Mouse (Mus musculus) MEL (cell line): ENCODE data around the gene Trip12. TPM values are rescaled to one million over a fixed set of nuclear protein-coding genes. Genes with fewer than 3 reads are reported as not detected.

Source experiments
- DNase-seq: peaks from one replicate; pipeline ENCODE4 v3.0.0; 2011; ENCODE audit warnings: low read depth, low spot score
- H3K27ac ChIP-seq: 2 replicates; pipeline ENCODE4 v1.5.1; 2012; ENCODE audit warnings: low read depth, mild to moderate bottlenecking, control low read depth, low read length, moderate library complexity; ENCODE audit not compliant: control insufficient read depth
- H3K27me3 ChIP-seq, 2 experiments: fragments of 150-350 bp in 1 of 2; sonication (generic) in 1 of 2; 2 replicates each; pipeline ENCODE4 v1.6.1; 2012; ENCODE audit warnings: low read length in 2 of 2, mild to moderate bottlenecking in 2 of 2, improper control_type of control experiment in 1 of 2, moderate library complexity in 1 of 2; ENCODE audit not compliant: insufficient read depth in 2 of 2, control insufficient read depth in 1 of 2
- H3K36me3 ChIP-seq, 2 experiments: 2 replicates each; pipeline ENCODE4 v1.6.1; 2012 to 2014; ENCODE audit warnings: low read length in 2 of 2, improper control_type of control experiment in 1 of 2, inconsistent platforms in 1 of 2, mild to moderate bottlenecking in 1 of 2; ENCODE audit not compliant: insufficient read depth in 2 of 2, control insufficient read depth in 1 of 2
- H3K4me1 ChIP-seq, 2 experiments: fragments of 150-350 bp in 1 of 2; sonication (generic) in 1 of 2; 2 replicates each; pipeline ENCODE4 v1.6.1; 2012; ENCODE audit warnings: low read length in 2 of 2, improper control_type of control experiment in 1 of 2, mild to moderate bottlenecking in 1 of 2; ENCODE audit not compliant: insufficient read depth in 2 of 2, control insufficient read depth in 1 of 2
- H3K4me3 ChIP-seq, 2 experiments: fragments of 150-350 bp in 1 of 2; sonication (generic) in 1 of 2; 2 replicates each; pipeline ENCODE4 v1.5.1; 2012; ENCODE audit warnings: low read depth in 2 of 2, low read length in 2 of 2, mild to moderate bottlenecking in 2 of 2, moderate library complexity in 2 of 2, control low read depth in 1 of 2, improper control_type of control experiment in 1 of 2; ENCODE audit not compliant: control insufficient read depth in 1 of 2, insufficient read depth in 1 of 2
- H3K79me2 ChIP-seq: 2 replicates; pipeline ENCODE4 v1.6.1; 2012; ENCODE audit warnings: mild to moderate bottlenecking, low read length, moderate library complexity; ENCODE audit not compliant: control insufficient read depth, poor library complexity, insufficient read depth
- H3K9ac ChIP-seq: 2 replicates; pipeline ENCODE4 v1.6.1; 2012; ENCODE audit warnings: low read depth, mild to moderate bottlenecking, control low read depth, low read length, moderate library complexity; ENCODE audit not compliant: control insufficient read depth, poor library complexity, severe bottlenecking
- H3K9me3 ChIP-seq: fragments of 150-350 bp; sonication (generic); replicated peaks from 2 replicates; pipeline ENCODE4 v1.6.1; 2012; ENCODE audit warnings: mild to moderate bottlenecking, low read length, improper control_type of control experiment, moderate library complexity; ENCODE audit not compliant: insufficient read depth
- BHLHE40 ChIP-seq: IDR thresholded peaks from 2 replicates; pipeline ENCODE4 v1.6.1; 2012; ENCODE audit warnings: low read depth, mild to moderate bottlenecking, inconsistent platforms, low read length, improper control_type of control experiment, borderline replicate concordance
- EP300 ChIP-seq, 2 experiments: IDR thresholded peaks; 2 replicates each; pipeline ENCODE4 v1.6.1; 2011; ENCODE audit warnings: improper control_type of control experiment in 2 of 2, low read length in 2 of 2, low read depth in 1 of 2, mild to moderate bottlenecking in 1 of 2
- GATA1 ChIP-seq: IDR thresholded peaks from 2 replicates; pipeline ENCODE4 v1.6.1; 2011; ENCODE audit warnings: low read depth, low read length, improper control_type of control experiment
- HCFC1 ChIP-seq: IDR thresholded peaks from 2 replicates; pipeline ENCODE4 v1.6.1; 2012; ENCODE audit warnings: low read depth, mild to moderate bottlenecking, inconsistent platforms, low read length, improper control_type of control experiment, moderate library complexity
- JUND ChIP-seq: IDR thresholded peaks from 2 replicates; pipeline ENCODE4 v1.6.1; 2011; ENCODE audit warnings: low read depth, mild to moderate bottlenecking, improper control_type of control experiment, low read length
- MAZ ChIP-seq: IDR thresholded peaks from 2 replicates; pipeline ENCODE4 v1.6.1; 2012; ENCODE audit warnings: low read depth, mild to moderate bottlenecking, inconsistent platforms, low read length, improper control_type of control experiment
- MXI1 ChIP-seq: IDR thresholded peaks from 2 replicates; pipeline ENCODE4 v1.6.1; 2011; ENCODE audit warnings: mild to moderate bottlenecking, low read depth, low read length, improper control_type of control experiment
- MYB ChIP-seq: IDR thresholded peaks from 2 replicates; pipeline ENCODE4 v1.6.1; 2011; ENCODE audit warnings: mild to moderate bottlenecking, low read depth, low read length, improper control_type of control experiment
- MYC ChIP-seq: IDR thresholded peaks from 2 replicates; pipeline ENCODE4 v1.6.1; 2011; ENCODE audit warnings: low read depth, mild to moderate bottlenecking, low read length, improper control_type of control experiment, moderate library complexity
- NRF1 ChIP-seq: IDR thresholded peaks from 2 replicates; pipeline ENCODE4 v1.6.1; 2014; ENCODE audit warnings: low read depth, mild to moderate bottlenecking, inconsistent platforms, low read length, improper control_type of control experiment, moderate library complexity; ENCODE audit not compliant: poor library complexity, insufficient read depth, severe bottlenecking
- POLR2A ChIP-seq, 2 experiments: IDR thresholded peaks; 2 replicates each; pipeline ENCODE4 v1.6.1; 2011 to 2012; ENCODE audit warnings: low read length in 2 of 2, mild to moderate bottlenecking in 2 of 2, control low read depth in 1 of 2, improper control_type of control experiment in 1 of 2, low read depth in 1 of 2, moderate library complexity in 1 of 2; ENCODE audit not compliant: control insufficient read depth in 1 of 2, insufficient read depth in 1 of 2, poor library complexity in 1 of 2
- POLR2AphosphoS2 ChIP-seq: IDR thresholded peaks from 2 replicates; pipeline ENCODE4 v1.6.1; 2011; ENCODE audit warnings: low read length, improper control_type of control experiment
- RAD21 ChIP-seq: IDR thresholded peaks from 2 replicates; pipeline ENCODE4 v1.6.1; 2011; ENCODE audit warnings: mild to moderate bottlenecking, low read depth, low read length, improper control_type of control experiment
- SIN3A ChIP-seq: IDR thresholded peaks from 2 replicates; pipeline ENCODE4 v1.6.1; 2012; ENCODE audit warnings: low read length, improper control_type of control experiment, inconsistent platforms
- SMC3 ChIP-seq: IDR thresholded peaks from 2 replicates; pipeline ENCODE4 v1.6.1; 2011; ENCODE audit warnings: low read depth, low read length, improper control_type of control experiment
- TBP ChIP-seq: IDR thresholded peaks from 2 replicates; pipeline ENCODE4 v1.8.0; 2011; ENCODE audit warnings: low read depth, low read length, improper control_type of control experiment
- TCF12 ChIP-seq: IDR thresholded peaks from 2 replicates; pipeline ENCODE4 v1.6.1; 2014; ENCODE audit warnings: low read depth, mild to moderate bottlenecking, inconsistent platforms, low read length, improper control_type of control experiment, moderate library complexity
- UBTF ChIP-seq: IDR thresholded peaks from 2 replicates; pipeline ENCODE4 v1.6.1; 2012; ENCODE audit warnings: low read depth, mild to moderate bottlenecking, inconsistent platforms, low read length, improper control_type of control experiment, moderate library complexity, borderline replicate concordance; ENCODE audit not compliant: insufficient read depth
- ZC3H11A ChIP-seq: IDR thresholded peaks from 2 replicates; pipeline ENCODE4 v1.6.1; 2012; ENCODE audit warnings: low read depth, mild to moderate bottlenecking, inconsistent platforms, low read length, improper control_type of control experiment
- ZMIZ1 ChIP-seq: IDR thresholded peaks from 2 replicates; pipeline ENCODE4 v1.6.1; 2012; ENCODE audit warnings: low read depth, mild to moderate bottlenecking, inconsistent platforms, low read length, improper control_type of control experiment, moderate library complexity
- polyA plus RNA-seq, 2 experiments: library from polyadenylated mRNA; stranded (reverse) in 1 of 2; unstranded in 1 of 2; fragments of >175 nt in 1 of 2; fragments of >200 nt in 1 of 2; gene quantifications; 2 replicates each; pipeline versions ENCODE4 v1.2.1 to v1.2.4; 2012; ENCODE audit warnings: low replicate concordance in 2 of 2, low read depth in 1 of 2; ENCODE audit not compliant: insufficient read length in 2 of 2, insufficient read depth in 1 of 2, missing spikeins in 1 of 2
- total RNA-seq: library from RNA; depleted of rRNA; stranded (reverse); fragments of 300-350 nt; gene quantifications from 2 replicates; pipeline ENCODE4 v1.2.3, GENCODE M21; 2012

Trip12 gene
- total and polyA plus RNA-seq, 3 experiments: 94.3 to 134 (median 133) TPM

GRCm38 (mm10) chr1:84722371-84722770 is 117.9 kb downstream of the Trip12 start:
- Histone ChIP-seq H3K79me2 (no peaks in the 10 kb centered on the region), H3K4me1 (peaks cover 9% of the 10 kb centered on the region in 2 experiments), H3K36me3 (peaks cover 9 to 20% of the 10 kb centered on the region in 2 experiments), H3K27ac (no peak overlapping the region), H3K9me3 (no peaks in the 10 kb centered on the region), H3K4me3 (no peak overlapping the region), H3K9ac (no peak overlapping the region), H3K27me3 (no peaks in the 10 kb centered on the region)
- TF ChIP-seq TBP (no peak), POLR2AphosphoS2 (no peak), GATA1 (no peak), MYC (no peak), ZC3H11A (no peak), RAD21 (no peak)
- no peak for DNase-seq

- Histone ChIP-seq H3K79me2 (no peaks in the 10 kb centered on the region), H3K27ac (no peak overlapping the region)
- TF ChIP-seq UBTF (no peak), HCFC1 (no peak), NRF1 (no peak), RAD21 (no peak), TCF12 (no peak), ZMIZ1 (no peak), SMC3 (no peak), BHLHE40 (no peak), MYC (no peak), MXI1 (no peak), ZC3H11A (no peak), EP300 (IDR thresholded peaks at IDR 0.05; ENCODE audit: low read depth in 1 of 2, low read length in 2 of 2) (no peak), MYB (no peak), MAZ (no peak), SIN3A (no peak), POLR2A (IDR thresholded peaks at IDR 0.05; ENCODE audit: control insufficient read depth in 1 of 2, insufficient read depth in 1 of 2, low read depth in 1 of 2, low read length in 2 of 2, poor library complexity in 1 of 2) (no peak), JUND (no peak)
- TF ChIP-seq, all 39 proteins: peak for 0
- H3K36me3 ChIP-seq: peaks cover 9 to 20% of the 10 kb centered on the region in 2 experiments
- H3K9ac ChIP-seq: no peak overlapping the region
- H3K4me1 ChIP-seq: peaks cover 9% of the 10 kb centered on the region in 2 experiments
- peak; percentile 12 for DNase-seq
- H3K9me3 ChIP-seq: no peaks in the 10 kb centered on the region
- H3K27me3 ChIP-seq: no peaks in the 10 kb centered on the region
- no peak overlapping the region for H3K4me3 ChIP-seq
Measured at GRCm38 (mm10) chr1:84721942-84722341, 118.4 kb downstream of the Trip12 start.
